Mouse (Mus musculus): ENCODE measurements around the gene Gm20518.

- TF ChIP-seq CTCF (IDR thresholded peaks at IDR 0.05; ENCODE audit: low read depth), result no peak
- TF ChIP-seq EP300 (optimal IDR thresholded peaks at IDR 0.05), result no peak
Observed at GRCm38 (mm10) chr16:17851331-17851730, 40.1 kb downstream of the Gm20518 start.
